Mouse (Mus musculus) midbrain, embryonic 15.5 days (tissue): ENCODE measurements around the gene Rbm19. TPM values are rescaled to one million over a fixed set of nuclear protein-coding genes. Genes with fewer than 3 reads are reported as not detected.
"Not testable (repeated sequence)": the region's sequence is repeated elsewhere in the genome, so short reads cannot be mapped to it uniquely, and the experiment has no call there.

Source experiments
- ATAC-seq: fragments of 200-750 bp; cut with Nextera tagmentation; replicated peaks from 2 replicates; pipeline ENCODE4 v1.8.0; 2017; ENCODE audit warnings: moderate TSS enrichment
- H3K27ac ChIP-seq: fragments of 300-500 bp; sonication (generic); 2 replicates; pipeline ENCODE4 v1.5.1; 2015; ENCODE audit warnings: mild to moderate bottlenecking, inconsistent platforms
- H3K27me3 ChIP-seq: fragments of 300-500 bp; sonication (generic); replicated peaks from 2 replicates; pipeline ENCODE4 v1.6.1; 2015; ENCODE audit warnings: inconsistent platforms
- H3K36me3 ChIP-seq: fragments of 300-500 bp; sonication (generic); replicated peaks from 2 replicates; pipeline ENCODE4 v1.6.1; 2015; ENCODE audit warnings: inconsistent platforms
- H3K4me1 ChIP-seq: fragments of 300-500 bp; sonication (generic); 2 replicates; pipeline ENCODE4 v1.6.1; 2015; ENCODE audit warnings: inconsistent platforms
- H3K4me2 ChIP-seq: fragments of 300-500 bp; sonication (generic); 2 replicates; pipeline ENCODE4 v1.6.1; 2015; ENCODE audit warnings: inconsistent platforms, mild to moderate bottlenecking, moderate library complexity
- H3K4me3 ChIP-seq: fragments of 300-500 bp; sonication (generic); 2 replicates; pipeline ENCODE4 v1.5.1; 2015; ENCODE audit warnings: mild to moderate bottlenecking, inconsistent platforms
- H3K9ac ChIP-seq: fragments of 300-500 bp; sonication (generic); 2 replicates; pipeline ENCODE4 v1.6.1; 2015; ENCODE audit warnings: mild to moderate bottlenecking, inconsistent platforms
- H3K9me3 ChIP-seq: fragments of 300-500 bp; sonication (generic); 2 replicates; pipeline ENCODE4 v1.6.1; 2016; ENCODE audit warnings: inconsistent platforms
- WGBS: fragments of 180-500 bp; shearing (Covaris S2); methylation state at CpG from one replicate; pipeline ENCODE4 v1.1.7; 2015; ENCODE audit warnings: mixed read lengths; 5-methylcytosine and 5-hydroxymethylcytosine counted together
- polyA plus RNA-seq: library from polyadenylated mRNA; unstranded; fragments of >200 nt; fragmentation: Nextera tagmentation; extraction: Ambion mirVana; gene quantifications from 2 replicates; pipeline ENCODE4 v1.2.1, GENCODE M21; 2015

Gene Rbm19
- polyA plus RNA-seq, 1 experiment from 2014 or later: 22.2 TPM

- Histone ChIP-seq H3K36me3 (no peaks in the 10 kb centered on the region), H3K4me2 (no peak overlapping the region), H3K27me3 (0 out of 2 replicates have a peak, but pooled peaks cover 5% of the 10 kb centered on the region), H3K9ac (no peak overlapping the region), H3K4me3 (no peak overlapping the region), H3K27ac (no peak overlapping the region), H3K4me1 (no peaks in the 10 kb centered on the region), H3K9me3 (no peaks in the 10 kb centered on the region)
- ATAC-seq: no peak
- WGBS: 31% methylated on average over 12 of the region's 12 CpGs
Observed at GRCm38 (mm10) chr5:120106424-120107073, 9.7 kb upstream of the Rbm19 start.

- Histone ChIP-seq H3K4me1 (peaks cover 9% of the 10 kb centered on the region), H3K27ac (no peak overlapping the region), H3K4me3 (no peak overlapping the region), H3K27me3 (peaks cover 6% of the 10 kb centered on the region; the same call in 1 of the 2 replicates), H3K4me2 (no peak overlapping the region), H3K9me3 (no peaks in the 10 kb centered on the region), H3K9ac (no peak overlapping the region), H3K36me3 (no peaks in the 10 kb centered on the region)
- no peak for ATAC-seq
- WGBS: 87% methylated on average over 12 of the region's 12 CpGs
Observed at GRCm38 (mm10) chr5:120114361-120114760, 1.9 kb upstream of the Rbm19 start.

- not testable (repeated sequence) for H3K9ac ChIP-seq, H3K27me3 ChIP-seq, H3K9me3 ChIP-seq, H3K27ac ChIP-seq, H3K4me1 ChIP-seq, ATAC-seq
- peaks cover 19% of the 10 kb centered on the region; the same call in 1 of the 2 replicates for H3K36me3 ChIP-seq
- peak overlapping the region; percentile 89 for H3K4me3 ChIP-seq
- WGBS: 50% methylated on average over 3 of the region's 3 CpGs
- H3K4me2 ChIP-seq: peak overlapping the region; percentile 96
Observed at GRCm38 (mm10) chr5:120117161-120117560, 896 bp downstream of the Rbm19 start.

GRCm38 (mm10) chr5:120124881-120125690 is 8.8 kb downstream of the Rbm19 start:
- ATAC-seq: no peak
- Histone ChIP-seq H3K36me3 (peaks cover 26% of the 10 kb centered on the region; the same call in 1 of the 2 replicates), H3K4me2 (no peak overlapping the region), H3K4me3 (no peak overlapping the region), H3K9me3 (no peaks in the 10 kb centered on the region), H3K27me3 (no peaks in the 10 kb centered on the region), H3K27ac (no peak overlapping the region), H3K9ac (no peak overlapping the region), H3K4me1 (no peaks in the 10 kb centered on the region)
- WGBS: 89% methylated on average over 16 of the region's 16 CpGs

- ATAC-seq: no peak
- no peaks in the 10 kb centered on the region for H3K9me3 ChIP-seq
- no peaks in the 10 kb centered on the region for H3K27me3 ChIP-seq
- no peak overlapping the region for H3K4me2 ChIP-seq
- peaks cover 8% of the 10 kb centered on the region; the same call in 1 of the 2 replicates for H3K36me3 ChIP-seq
- no peak overlapping the region for H3K9ac ChIP-seq
- H3K4me3 ChIP-seq: no peak overlapping the region
- H3K27ac ChIP-seq: no peak overlapping the region
- 45% methylated on average over 10 of the region's 10 CpGs for WGBS
- H3K4me1 ChIP-seq: no peaks in the 10 kb centered on the region
Observed at GRCm38 (mm10) chr5:120127641-120128040, 11.4 kb downstream of the Rbm19 start.

GRCm38 (mm10) chr5:120128511-120128910 is 12.2 kb downstream of the Rbm19 start:
- Histone ChIP-seq H3K27me3 (no peaks in the 10 kb centered on the region), H3K4me1 (no peaks in the 10 kb centered on the region), H3K9me3 (no peaks in the 10 kb centered on the region), H3K4me3 (no peak overlapping the region), H3K36me3 (peaks cover 5% of the 10 kb centered on the region; the same call in 1 of the 2 replicates), H3K9ac (no peak overlapping the region), H3K27ac (no peak overlapping the region), H3K4me2 (no peak overlapping the region)
- WGBS: 91% methylated on average over 5 of the region's 5 CpGs
- ATAC-seq: no peak

- Histone ChIP-seq H3K4me2 (no peak overlapping the region), H3K27me3 (no peaks in the 10 kb centered on the region), H3K9ac (no peak overlapping the region), H3K27ac (no peak overlapping the region), H3K36me3 (peaks cover 5% of the 10 kb centered on the region; the same call in 1 of the 2 replicates), H3K9me3 (no peaks in the 10 kb centered on the region), H3K4me3 (no peak overlapping the region), H3K4me1 (no peaks in the 10 kb centered on the region)
- WGBS: 97% methylated on average over 7 of the region's 7 CpGs
- ATAC-seq: no peak
Observed at GRCm38 (mm10) chr5:120129070-120129469, 12.8 kb downstream of the Rbm19 start.

- Histone ChIP-seq H3K27me3 (no peaks in the 10 kb centered on the region), H3K36me3 (peaks cover 5% of the 10 kb centered on the region; the same call in 1 of the 2 replicates), H3K9me3 (no peaks in the 10 kb centered on the region), H3K9ac (no peak overlapping the region), H3K27ac (no peak overlapping the region), H3K4me2 (no peak overlapping the region), H3K4me3 (no peak overlapping the region), H3K4me1 (no peaks in the 10 kb centered on the region)
- ATAC-seq: no peak
- 94% methylated on average over 7 of the region's 7 CpGs for WGBS
Observed at GRCm38 (mm10) chr5:120129761-120130160, 13.5 kb downstream of the Rbm19 start.

- WGBS: 99% methylated on average over 2 of the region's 2 CpGs
- Histone ChIP-seq H3K4me1 (no peaks in the 10 kb centered on the region), H3K27ac (no peak overlapping the region), H3K9me3 (no peaks in the 10 kb centered on the region), H3K9ac (no peak overlapping the region), H3K27me3 (no peaks in the 10 kb centered on the region), H3K4me2 (no peak overlapping the region), H3K4me3 (no peak overlapping the region), H3K36me3 (peaks cover under 1% of the 10 kb centered on the region; the same call in 1 of the 2 replicates)
- ATAC-seq: no peak
Observed at GRCm38 (mm10) chr5:120130163-120130562, 13.9 kb downstream of the Rbm19 start.

GRCm38 (mm10) chr5:120131600-120131999 is 15.3 kb downstream of the Rbm19 start:
- ATAC-seq: no peak

GRCm38 (mm10) chr5:120134000-120134399 is 17.7 kb downstream of the Rbm19 start:
- H3K27me3 ChIP-seq: no peaks in the 10 kb centered on the region
- H3K4me1 ChIP-seq: peaks cover 11% of the 10 kb centered on the region
- H3K4me2 ChIP-seq: no peak overlapping the region
- H3K9me3 ChIP-seq: no peaks in the 10 kb centered on the region
- no peak overlapping the region for H3K9ac ChIP-seq
- H3K4me3 ChIP-seq: no peak overlapping the region
- H3K27ac ChIP-seq: no peak overlapping the region
- H3K36me3 ChIP-seq: no peaks in the 10 kb centered on the region
- no peak for ATAC-seq
- 41% methylated on average over 6 of the region's 6 CpGs for WGBS

More at GRCm38 (mm10) chr5:120131600-120131999, 15.3 kb downstream of the Rbm19 start:
- Histone ChIP-seq H3K9ac (no peak overlapping the region), H3K27ac (no peak overlapping the region), H3K9me3 (no peaks in the 10 kb centered on the region), H3K4me2 (no peak overlapping the region), H3K4me1 (peaks cover 10% of the 10 kb centered on the region), H3K36me3 (no peaks in the 10 kb centered on the region), H3K27me3 (no peaks in the 10 kb centered on the region), H3K4me3 (no peak overlapping the region)
- 59% methylated on average over 5 of the region's 5 CpGs for WGBS

GRCm38 (mm10) chr5:120135337-120135736 is 19.1 kb downstream of the Rbm19 start:
- Histone ChIP-seq H3K27ac (no peak overlapping the region), H3K27me3 (no peaks in the 10 kb centered on the region), H3K9ac (no peak overlapping the region), H3K36me3 (no peaks in the 10 kb centered on the region), H3K4me1 (peaks cover 11% of the 10 kb centered on the region), H3K9me3 (no peaks in the 10 kb centered on the region), H3K4me3 (no peak overlapping the region), H3K4me2 (no peak overlapping the region)
- 95% methylated on average over 14 of the region's 14 CpGs for WGBS
- no peak for ATAC-seq
